ENCODE assay signal across 8 mouse cellular contexts in genomic region chr1:180427685-180428084, GRCm38 (mm10). TPM values are rescaled to one million over a fixed set of nuclear protein-coding genes. Genes with fewer than 3 reads are reported as not detected.
DNase-seq lines count a peak whose midpoint lies in the region; ATAC-seq and TF ChIP-seq lines count a peak whose summit lies in the region.

No protein-coding gene starts in this region.

- DNase-seq in CD4-positive, CD25-positive, alpha-beta regulatory T cell, adult 2 months (ENCODE audit: low read depth, low spot score) = peak; percentile 39
- DNase-seq in intestine, embryonic 14.5 days (ENCODE audit: low spot score) = no peak
- DNase-seq in right cerebral cortex, adult 2 months (ENCODE audit: low spot score in 2 of 2) = peak; percentile 54 to 59
- DNase-seq in right cerebral cortex, postnatal 4 days = no peak
- no peak for DNase-seq in adrenal gland, postnatal 25 days
- no peak for DNase-seq in hindbrain, embryonic 11.5 days (ENCODE audit: low spot score)

- TF ChIP-seq CTCF in intestine, postnatal 0 days (IDR thresholded peaks at IDR 0.05; ENCODE audit: low read depth) = no peak

- H3K27ac ChIP-seq in intestine, embryonic 14.5 days (ENCODE audit: low read depth) = peak overlapping the region; percentile 24; the same call in 1 of the 2 replicates
- H3K27ac ChIP-seq in intestine, postnatal 0 days (ENCODE audit: low read depth, low read length) = no peak overlapping the region
- H3K27ac ChIP-seq in hindbrain, embryonic 11.5 days (ENCODE audit: low read depth, low read length) = no peak overlapping the region

- no peaks in the 10 kb centered on the region for H3K9me3 ChIP-seq in intestine, embryonic 14.5 days (ENCODE audit: control insufficient read depth, low read length)
- H3K9me3 ChIP-seq in intestine, postnatal 0 days (ENCODE audit: control insufficient read depth) = no peaks in the 10 kb centered on the region
- no peaks in the 10 kb centered on the region for H3K9me3 ChIP-seq in hindbrain, embryonic 11.5 days (ENCODE audit: control insufficient read depth, low read length)

- H3K4me2 ChIP-seq in intestine, embryonic 14.5 days (ENCODE audit: low read length) = peak overlapping the region; percentile 26
- no peak overlapping the region for H3K4me2 ChIP-seq in intestine, postnatal 0 days (replicated peaks; ENCODE audit: low read depth)
- no peak overlapping the region for H3K4me2 ChIP-seq in hindbrain, embryonic 11.5 days (replicated peaks; ENCODE audit: low read depth, low read length)

- H3K36me3 ChIP-seq in intestine, embryonic 14.5 days (ENCODE audit: control insufficient read depth, insufficient read depth, low read length) = no peaks in the 10 kb centered on the region
- H3K36me3 ChIP-seq in intestine, postnatal 0 days (ENCODE audit: control insufficient read depth, insufficient read depth) = no peaks in the 10 kb centered on the region; the same call in 1 of the 2 replicates
- H3K36me3 ChIP-seq in hindbrain, embryonic 11.5 days (ENCODE audit: control insufficient read depth, insufficient read depth, low read length) = no peaks in the 10 kb centered on the region

- WGBS in intestine, embryonic 14.5 days = 52% methylated on average over 10 of the region's 10 CpGs
- WGBS in intestine, postnatal 0 days = 53% methylated on average over 10 of the region's 10 CpGs
- WGBS in hindbrain, embryonic 11.5 days = 70% methylated on average over 10 of the region's 10 CpGs

- no peak overlapping the region for H3K4me3 ChIP-seq in intestine, embryonic 14.5 days (ENCODE audit: low read depth, low read length)
- no peak overlapping the region for H3K4me3 ChIP-seq in intestine, postnatal 0 days (ENCODE audit: low read depth, low read length)
- no peak overlapping the region for H3K4me3 ChIP-seq in hindbrain, embryonic 11.5 days (ENCODE audit: low read depth, low read length)

- no peak for ATAC-seq in CD4-positive, CD25-positive, alpha-beta regulatory T cell, adult 4 months
- no peak for ATAC-seq in intestine, embryonic 14.5 days (replicated peaks; ENCODE audit: low FRiP score, low TSS enrichment, low read depth)
- no peak for ATAC-seq in intestine, postnatal 0 days
- ATAC-seq in hindbrain, embryonic 11.5 days (ENCODE audit: low FRiP score) = no peak

- H3K4me1 ChIP-seq in intestine, embryonic 14.5 days (replicated peaks; ENCODE audit: control insufficient read depth, insufficient read depth, low read length) = peaks cover 10% of the 10 kb centered on the region; the same call in 1 of the 2 replicates
- no peaks in the 10 kb centered on the region for H3K4me1 ChIP-seq in intestine, postnatal 0 days (replicated peaks; ENCODE audit: control insufficient read depth, insufficient read depth, low read length)
- H3K4me1 ChIP-seq in hindbrain, embryonic 11.5 days (replicated peaks; ENCODE audit: control insufficient read depth, insufficient read depth, low read length) = no peaks in the 10 kb centered on the region

- H3K9ac ChIP-seq in intestine, embryonic 14.5 days (ENCODE audit: low read length) = no peak overlapping the region
- no peak overlapping the region for H3K9ac ChIP-seq in intestine, postnatal 0 days (ENCODE audit: low read depth, low read length)
- no peak overlapping the region for H3K9ac ChIP-seq in hindbrain, embryonic 11.5 days (ENCODE audit: low read depth, low read length)

- H3K27me3 ChIP-seq in intestine, embryonic 14.5 days (replicated peaks; ENCODE audit: control insufficient read depth, insufficient read depth, low read length) = no peaks in the 10 kb centered on the region
- no peaks in the 10 kb centered on the region for H3K27me3 ChIP-seq in intestine, postnatal 0 days (replicated peaks; ENCODE audit: control insufficient read depth, insufficient read depth, low read length)
- H3K27me3 ChIP-seq in hindbrain, embryonic 11.5 days (ENCODE audit: control insufficient read depth, insufficient read depth, low read length) = no peaks in the 10 kb centered on the region

RNA-seq across cellular contexts. Expression of gene Stum, which starts 55.6 kb away (rescaled TPM):
- not detected for polyA plus RNA-seq in CD4-positive, CD25-positive, alpha-beta regulatory T cell, adult 4 months (2017; shearing (Covaris generic))
- polyA plus RNA-seq in intestine, embryonic 14.5 days (2014; fragmentation: Nextera tagmentation; extraction: Ambion mirVana) = 1.7 and 1.9 TPM in 2 replicates
- 2.6 and 2.7 TPM in 2 replicates for polyA plus RNA-seq in intestine, postnatal 0 days (2015; fragmentation: Nextera tagmentation; extraction: Ambion mirVana)
- 0.12 and 0.57 TPM in 2 replicates for total RNA-seq in adrenal gland, postnatal 25 days (2021)
- polyA plus RNA-seq in hindbrain, embryonic 11.5 days (2014; fragmentation: Nextera tagmentation; extraction: Ambion mirVana) = 0.85 and 1.0 TPM in 2 replicates

Comparison
In these comparisons a context has a peak if more than half of its experiments do, and no peak if none do; other contexts are left out.
1. DNase-seq: peak in CD4-positive, CD25-positive, alpha-beta regulatory T cell, adult 2 months (single experiment) and right cerebral cortex, adult 2 months (2 of 2); none in intestine, embryonic 14.5 days (single experiment), right cerebral cortex, postnatal 4 days (single experiment), adrenal gland, postnatal 25 days (single experiment) and hindbrain, embryonic 11.5 days (single experiment).